Mouse (Mus musculus) hindbrain, embryonic 10.5 days (tissue): ENCODE measurements around the gene Mast4. TPM values are rescaled to one million over a fixed set of nuclear protein-coding genes. Genes with fewer than 3 reads are reported as not detected.

Experiments used
- DNase-seq: peaks from one replicate; pipeline ENCODE4 v3.0.0-alpha.2; 2017; ENCODE audit warnings: low spot score
- H3K27ac ChIP-seq: fragments of 300-500 bp; sonication (generic); 2 replicates; pipeline ENCODE4 v1.5.1; 2016; ENCODE audit warnings: mild to moderate bottlenecking, moderate library complexity
- H3K27me3 ChIP-seq: fragments of 300-500 bp; sonication (generic); 2 replicates; pipeline ENCODE4 v1.6.1; 2016; ENCODE audit warnings: mild to moderate bottlenecking; ENCODE audit not compliant: poor library complexity, insufficient read depth, severe bottlenecking
- H3K36me3 ChIP-seq: fragments of 300-500 bp; sonication (generic); 2 replicates; pipeline ENCODE4 v1.6.1; 2016; ENCODE audit warnings: mild to moderate bottlenecking, moderate library complexity
- H3K4me1 ChIP-seq: fragments of 300-500 bp; sonication (generic); replicated peaks from 2 replicates; pipeline ENCODE4 v1.6.1; 2016; ENCODE audit warnings: mild to moderate bottlenecking
- H3K4me3 ChIP-seq: fragments of 300-500 bp; sonication (generic); 2 replicates; pipeline ENCODE4 v1.5.1; 2016; ENCODE audit warnings: mild to moderate bottlenecking, moderate library complexity
- H3K9me3 ChIP-seq: fragments of 300-500 bp; sonication (generic); 2 replicates; pipeline ENCODE4 v1.6.1; 2016; ENCODE audit warnings: mild to moderate bottlenecking, moderate library complexity
- WGBS: fragments of 180-500 bp; shearing (Covaris S2); methylation state at CpG from one replicate; pipeline ENCODE4 v1.1.7; 2016; 5-methylcytosine and 5-hydroxymethylcytosine counted together
- polyA plus RNA-seq: library from polyadenylated mRNA; unstranded; fragments of >200 nt; fragmentation: Nextera tagmentation; extraction: Ambion mirVana; gene quantifications from 2 replicates; pipeline ENCODE4 v1.2.1, GENCODE M21; 2016

Gene Mast4
- polyA plus RNA-seq, 1 experiment from 2014 or later = 19.3 TPM

DNA sequence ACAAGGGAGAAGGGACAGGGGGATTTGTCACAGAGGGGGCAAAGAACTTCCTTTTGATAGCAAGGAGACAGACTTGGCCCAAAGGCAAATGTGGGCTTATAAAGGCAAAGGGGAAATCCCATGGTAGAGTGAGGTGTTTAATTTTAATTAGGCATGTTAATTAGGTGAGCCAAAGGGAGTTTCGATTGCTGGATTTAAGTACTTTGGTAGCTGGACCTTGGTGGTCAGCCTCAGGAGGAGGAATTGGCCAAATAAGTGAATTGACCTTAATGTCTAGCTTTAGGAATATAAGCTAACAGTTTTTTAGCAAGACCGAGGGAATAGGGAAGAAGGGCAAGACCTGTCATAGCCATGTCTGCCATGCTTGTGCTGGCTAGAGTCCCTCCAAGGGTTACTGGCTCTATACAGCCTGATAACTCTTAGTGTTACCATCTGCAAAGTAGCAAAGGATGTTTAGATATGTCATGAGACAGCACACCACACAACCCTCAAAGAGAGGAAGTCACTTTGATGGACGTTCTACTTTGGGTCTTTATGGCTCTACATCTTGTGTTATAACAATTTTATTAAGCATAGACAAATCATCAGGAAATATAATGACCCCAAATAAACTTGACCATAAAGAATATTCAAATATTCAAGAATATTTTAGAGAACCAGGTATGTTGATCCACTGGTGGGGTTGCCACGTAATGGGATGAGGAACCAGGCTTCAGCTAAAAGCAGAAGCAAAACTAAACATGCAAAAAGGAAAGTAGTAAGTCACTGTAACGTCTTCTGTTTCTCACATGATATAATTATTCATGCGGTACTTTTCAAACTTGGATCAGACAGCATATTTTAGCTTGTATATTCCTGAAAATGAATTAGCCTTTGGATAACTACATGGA lies 644.9 kb downstream of the Mast4 start:
- no peak overlapping the region for H3K4me3 ChIP-seq
- peaks cover 7% of the 10 kb centered on the region; the same call in 1 of the 2 replicates for H3K4me1 ChIP-seq
- no peaks in the 10 kb centered on the region for H3K9me3 ChIP-seq
- no peak for DNase-seq
- no peaks in the 10 kb centered on the region for H3K27me3 ChIP-seq
- H3K27ac ChIP-seq = no peak overlapping the region
- no peaks in the 10 kb centered on the region for H3K36me3 ChIP-seq
- WGBS = 91% methylated on average over 6 of the region's 6 CpGs

DNA sequence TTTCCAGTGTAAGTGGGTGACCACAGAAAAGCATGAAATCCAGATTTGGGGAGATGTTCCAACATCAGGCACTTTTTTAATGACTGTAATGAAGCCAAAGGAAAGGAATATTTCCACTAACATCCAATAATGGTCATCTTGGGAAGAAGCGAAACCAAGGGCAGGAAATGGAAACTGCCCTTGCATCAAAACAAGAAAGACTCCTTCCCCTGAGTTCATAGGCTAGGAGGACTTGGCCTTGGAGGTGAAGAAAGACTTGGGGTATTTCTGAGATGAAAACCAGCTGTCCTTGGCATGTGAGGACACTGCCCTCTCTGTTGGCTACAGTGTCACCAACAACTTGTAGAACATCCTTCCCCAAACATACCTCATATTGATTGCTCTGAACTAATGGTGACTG lies 646.2 kb downstream of the Mast4 start:
- no peak overlapping the region for H3K4me3 ChIP-seq
- no peak overlapping the region for H3K27ac ChIP-seq
- no peaks in the 10 kb centered on the region for H3K9me3 ChIP-seq
- H3K27me3 ChIP-seq = no peaks in the 10 kb centered on the region
- no peak for DNase-seq
- peaks cover 7% of the 10 kb centered on the region; the same call in 1 of the 2 replicates for H3K4me1 ChIP-seq
- 90% methylated on average over 1 of the region's 1 CpGs for WGBS
- no peaks in the 10 kb centered on the region for H3K36me3 ChIP-seq

DNA sequence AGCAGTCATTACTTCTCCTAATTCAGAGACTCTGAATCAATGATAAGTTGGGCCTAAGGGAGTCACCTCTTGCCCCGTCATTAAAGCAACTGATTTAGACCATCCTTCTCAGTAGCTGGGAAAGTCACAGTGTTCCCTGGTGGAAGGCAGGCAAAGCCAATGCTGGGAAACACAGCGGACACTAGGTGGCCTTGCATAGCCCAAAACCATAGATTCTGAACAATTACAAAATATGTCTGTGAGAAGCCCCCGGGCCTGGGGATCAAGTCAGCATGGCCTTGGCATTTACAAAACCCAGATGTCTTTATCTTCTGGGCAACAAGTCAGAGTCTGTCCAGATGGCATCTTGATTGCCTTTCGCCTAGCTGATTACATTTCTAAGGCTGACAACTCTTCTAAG lies 649.4 kb downstream of the Mast4 start:
- H3K4me3 ChIP-seq = no peak overlapping the region
- H3K36me3 ChIP-seq = no peaks in the 10 kb centered on the region
- WGBS = 89% methylated on average over 4 of the region's 4 CpGs
- no peaks in the 10 kb centered on the region for H3K9me3 ChIP-seq
- H3K27me3 ChIP-seq = no peaks in the 10 kb centered on the region
- H3K27ac ChIP-seq = no peak overlapping the region
- DNase-seq = no peak
- H3K4me1 ChIP-seq = no peaks in the 10 kb centered on the region
